Mouse (Mus musculus): ENCODE measurements around the gene Urb1. TPM values are rescaled to one million over a fixed set of nuclear protein-coding genes. Genes with fewer than 3 reads are reported as not detected.

Urb1 gene
- total RNA-seq, 2 experiments from 2014 or later: 15.8 to 21.3 TPM

DNA sequence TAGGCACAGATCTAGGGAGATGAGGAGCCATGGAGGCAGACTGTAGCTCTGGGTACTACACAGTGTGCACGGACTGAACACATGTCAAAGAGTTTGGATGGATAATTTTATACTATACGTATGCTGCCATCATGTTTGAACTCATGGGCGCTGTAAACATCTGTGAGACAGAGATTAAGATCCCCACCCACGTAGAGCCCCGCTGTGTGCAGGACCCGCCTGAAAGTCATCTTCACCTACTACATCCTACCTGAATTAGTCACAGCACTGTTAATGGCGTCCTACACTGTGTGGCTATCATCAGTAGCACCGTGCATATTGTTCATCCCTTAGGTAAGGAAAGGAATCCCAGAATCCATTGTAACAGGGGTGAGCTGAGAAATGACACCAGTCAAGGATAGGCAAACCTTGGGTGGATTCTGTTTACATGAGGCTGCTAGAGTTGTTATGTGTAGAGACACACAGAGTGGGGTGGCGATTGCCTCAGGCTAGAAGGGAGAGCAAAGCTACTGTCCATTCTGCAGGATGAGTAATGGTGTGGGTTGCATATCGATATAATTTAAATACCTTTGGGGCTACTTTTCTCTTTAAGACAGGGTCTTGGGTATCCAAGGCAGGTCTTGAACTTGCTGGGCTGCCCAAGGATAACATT lies 12.2 kb upstream of the Urb1 start:
- no peak overlapping the region for H3K4me3 ChIP-seq
- no peak for DNase-seq (ENCODE audit: extremely low spot score in 1 of 2, low spot score in 2 of 2)
- intact Hi-C loops (cut with DNase I): no loop called here
- TF ChIP-seq CTCF (IDR thresholded peaks at IDR 0.05): no peak
- H3K27ac ChIP-seq: no peak overlapping the region

DNA sequence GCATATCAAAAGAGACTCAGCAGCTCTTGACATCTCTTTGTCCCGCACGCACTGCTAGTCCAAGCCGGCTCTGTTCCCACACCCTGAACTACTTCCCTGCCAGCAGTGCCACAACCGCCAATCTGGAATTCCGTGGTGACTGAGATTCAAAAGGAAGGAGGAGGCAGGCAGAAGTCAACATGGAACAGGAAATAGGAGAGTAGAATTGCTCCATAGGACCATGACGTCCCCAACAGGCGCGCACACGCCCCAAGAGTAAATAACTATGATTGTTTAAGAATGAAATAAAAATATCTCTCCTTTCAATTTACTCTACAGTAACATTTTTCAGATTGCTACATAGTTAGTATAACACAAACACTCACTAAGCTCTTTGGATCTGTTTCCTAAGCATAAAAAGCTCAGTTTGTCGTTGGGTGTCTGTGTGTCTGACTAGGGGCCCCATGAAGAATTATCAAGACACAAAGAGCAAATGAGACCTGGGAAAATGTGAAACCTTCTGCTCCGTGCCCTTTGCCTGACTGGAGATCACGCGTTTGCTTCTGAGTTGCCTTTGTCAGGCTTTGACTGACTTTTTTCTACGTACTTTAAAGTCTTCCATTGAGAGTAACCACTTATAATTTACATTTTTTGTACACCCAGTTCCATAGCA lies 11.0 kb upstream of the Urb1 start:
- no peak for TF ChIP-seq CTCF (IDR thresholded peaks at IDR 0.05)
- no peak overlapping the region for H3K27ac ChIP-seq
- no peak for DNase-seq (ENCODE audit: extremely low spot score in 1 of 2, low spot score in 2 of 2)
- intact Hi-C loops (cut with DNase I): no loop called here
- no peak overlapping the region for H3K4me3 ChIP-seq

DNA sequence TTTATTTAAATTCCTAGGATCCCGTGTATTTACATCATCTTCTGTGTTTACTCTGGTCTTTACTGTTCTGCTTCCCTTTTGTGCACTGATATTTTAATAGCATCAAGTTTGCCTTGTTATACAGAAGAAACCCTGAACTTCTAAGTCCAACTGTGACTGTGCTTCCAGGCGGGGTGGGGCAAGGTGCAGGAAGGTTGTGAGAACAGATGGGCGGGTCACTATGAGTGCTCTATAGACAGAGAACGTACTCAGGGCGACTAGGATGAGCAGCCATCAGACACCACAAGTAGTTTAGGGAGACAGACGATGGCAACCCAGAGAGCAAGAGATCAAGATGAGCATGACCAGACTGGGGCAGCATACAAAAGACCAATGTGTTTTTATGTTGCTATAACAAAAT lies 10.1 kb upstream of the Urb1 start:
- Histone ChIP-seq H3K27ac (no peak overlapping the region), H3K4me3 (no peak overlapping the region)
- TF ChIP-seq CTCF (IDR thresholded peaks at IDR 0.05): no peak
- intact Hi-C loops (cut with DNase I): no loop called here
- no peak for DNase-seq (ENCODE audit: extremely low spot score in 1 of 2, low spot score in 2 of 2)

DNA sequence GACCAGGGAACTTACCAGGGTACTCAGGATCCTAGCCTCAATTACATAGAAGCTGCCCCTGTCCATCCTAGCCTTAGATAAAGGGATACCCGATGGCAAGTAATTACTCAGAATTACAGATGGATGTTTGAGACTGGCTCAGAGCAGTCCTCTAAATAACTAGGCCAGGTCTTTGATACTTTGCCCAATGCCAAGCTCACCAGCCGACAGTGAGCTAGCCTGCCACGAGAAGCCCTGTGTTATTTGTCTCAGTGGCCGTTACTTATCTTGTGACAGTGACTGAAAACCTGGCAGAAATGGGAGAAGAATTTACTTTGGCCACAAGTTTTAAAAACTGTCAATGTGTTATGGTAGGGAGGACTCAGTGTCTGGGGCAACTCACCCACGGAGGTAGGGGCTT lies 1.9 kb upstream of the Urb1 start:
- H3K4me3 ChIP-seq: no peak overlapping the region
- no peak overlapping the region for H3K27ac ChIP-seq
- no peak for DNase-seq (ENCODE audit: extremely low spot score in 1 of 2, low spot score in 2 of 2)
- intact Hi-C loops (cut with DNase I): no loop called here
- TF ChIP-seq CTCF (IDR thresholded peaks at IDR 0.05): no peak

DNA sequence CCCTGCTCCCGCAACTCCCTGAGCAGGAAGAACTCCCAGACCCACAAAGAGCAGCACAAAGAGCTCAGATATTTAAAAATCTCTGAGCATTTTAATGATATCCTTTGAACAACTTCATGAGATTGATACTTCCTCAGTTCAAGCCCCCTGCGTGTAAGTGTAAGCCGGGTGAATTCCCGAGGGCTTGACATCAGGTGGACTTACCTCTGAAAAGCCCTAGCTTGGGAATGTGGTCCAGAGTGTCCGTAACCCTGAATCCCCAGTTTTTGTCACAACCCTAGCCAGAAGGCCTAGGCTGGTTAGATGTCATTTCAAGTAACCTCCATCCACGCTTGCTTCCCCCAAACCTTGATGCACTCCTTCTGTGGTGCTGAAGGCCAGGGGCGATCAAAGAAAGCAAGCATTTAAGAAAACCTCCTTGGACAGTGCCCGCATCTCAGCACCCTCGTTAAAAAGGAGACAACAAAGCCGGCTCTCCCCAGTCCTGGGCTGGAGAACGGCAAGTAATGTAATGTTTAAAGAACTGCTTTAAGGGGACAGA lies 573 bp upstream of the Urb1 start:
- Histone ChIP-seq H3K4me3 (peak overlapping the region; percentile 90), H3K27ac (peak overlapping the region; percentile 84)
- DNase-seq (ENCODE audit: extremely low spot score in 1 of 2, low spot score in 2 of 2): no peak
- intact Hi-C loops (cut with DNase I): no loop called here
- TF ChIP-seq CTCF (IDR thresholded peaks at IDR 0.05): no peak

DNA sequence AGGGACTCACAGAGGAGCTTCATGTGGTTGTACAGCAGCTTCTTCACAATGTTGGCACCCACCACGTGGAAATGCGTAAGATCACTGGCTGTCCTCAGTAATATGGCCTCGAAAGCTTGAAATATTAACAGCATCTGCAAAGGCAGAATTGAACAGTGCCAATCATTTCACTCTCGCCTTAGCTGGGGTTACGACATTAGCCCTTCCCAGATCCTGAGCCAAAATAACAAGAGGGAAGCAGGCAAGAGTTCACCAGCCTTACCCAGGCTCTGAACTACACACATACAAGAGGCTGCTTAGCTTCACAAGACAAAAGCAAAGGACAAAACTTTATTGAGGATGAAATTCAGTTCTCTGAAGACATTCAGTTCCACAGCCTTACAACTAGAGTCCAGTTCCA lies 5.7 kb downstream of the Urb1 start:
- TF ChIP-seq CTCF (IDR thresholded peaks at IDR 0.05): no peak
- DNase-seq (ENCODE audit: extremely low spot score in 1 of 2, low spot score in 2 of 2): no peak
- intact Hi-C loops (cut with DNase I): loop anchor here (5.0 kb wide), 1 partner anchor 123 kb away; no protein-coding TSS in a partner anchor
- Histone ChIP-seq H3K4me3 (no peak overlapping the region), H3K27ac (no peak overlapping the region)

DNA sequence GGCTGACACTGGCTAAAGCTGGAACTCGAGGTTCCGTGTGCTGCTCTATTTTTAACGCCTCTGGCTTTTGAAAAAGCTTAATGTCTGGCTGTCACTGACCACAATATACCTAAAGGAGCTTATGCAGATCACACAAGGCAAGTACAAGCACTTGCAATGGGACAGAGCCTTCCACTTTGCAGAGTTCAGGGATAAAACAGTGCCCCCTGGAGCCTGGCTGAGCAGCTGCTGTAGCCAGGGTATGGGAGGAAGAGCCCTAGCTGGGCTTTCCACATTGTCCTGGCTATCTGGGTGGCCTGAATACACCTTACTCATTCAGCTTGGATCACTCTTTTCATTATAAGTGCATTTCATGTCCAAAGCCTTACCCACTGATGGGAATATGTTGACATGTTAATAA lies 8.3 kb downstream of the Urb1 start:
- intact Hi-C loops (cut with DNase I): loop anchor here (5.0 kb wide), 1 partner anchor 125 kb away; no protein-coding TSS in a partner anchor
- Histone ChIP-seq H3K4me3 (no peak overlapping the region), H3K27ac (no peak overlapping the region)
- DNase-seq (ENCODE audit: extremely low spot score in 1 of 2, low spot score in 2 of 2): no peak
- peak; percentile 52 for TF ChIP-seq CTCF (IDR thresholded peaks at IDR 0.05)

DNA sequence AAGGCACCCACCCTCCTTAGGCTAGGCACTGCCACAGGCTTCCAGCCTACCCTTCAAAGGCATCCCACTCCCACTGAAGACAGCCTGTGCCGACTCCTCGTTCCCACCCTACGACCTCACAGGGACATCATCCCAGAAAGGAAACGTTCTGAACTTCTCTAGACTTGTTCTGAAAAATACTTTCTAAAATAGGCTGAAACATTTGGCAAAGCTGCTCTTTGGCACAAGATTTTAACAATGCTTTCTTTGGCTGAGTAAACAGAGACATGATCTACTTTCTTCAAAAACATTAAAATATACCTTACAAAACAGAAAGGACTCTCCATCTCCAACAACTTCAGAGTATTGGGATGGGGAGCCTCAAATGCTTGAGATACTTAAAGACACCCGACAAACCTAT lies 9.0 kb downstream of the Urb1 start:
- no peak overlapping the region for H3K4me3 ChIP-seq
- H3K27ac ChIP-seq: peak overlapping the region; percentile 61
- intact Hi-C loops (cut with DNase I): loop anchor here (5.0 kb wide), 1 partner anchor 126 kb away; no protein-coding TSS in a partner anchor
- DNase-seq (ENCODE audit: extremely low spot score in 1 of 2, low spot score in 2 of 2): no peak
- no peak for TF ChIP-seq CTCF (IDR thresholded peaks at IDR 0.05)

DNA sequence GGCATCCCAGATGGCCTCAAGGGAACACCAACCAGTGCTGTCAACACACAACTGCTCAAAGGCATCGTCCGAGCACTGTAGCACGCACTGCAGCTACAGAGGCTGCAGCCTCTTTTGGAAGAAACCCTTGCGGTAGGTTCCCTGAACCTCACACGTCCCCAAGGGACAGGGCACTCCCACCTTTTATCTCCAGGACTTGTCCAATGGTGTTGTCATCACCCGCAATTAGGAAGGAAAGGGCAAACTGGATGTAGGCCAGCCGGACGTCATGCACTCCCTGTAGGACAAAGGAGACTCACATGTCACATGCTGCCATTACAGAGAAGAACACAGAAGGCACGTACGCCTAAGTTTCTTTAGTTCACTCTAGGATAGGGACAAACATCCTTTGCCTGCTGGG lies 10.4 kb downstream of the Urb1 start:
- Histone ChIP-seq H3K4me3 (no peak overlapping the region), H3K27ac (no peak overlapping the region; the same call in 1 of the 2 replicates)
- DNase-seq (ENCODE audit: extremely low spot score in 1 of 2, low spot score in 2 of 2): no peak
- TF ChIP-seq CTCF (IDR thresholded peaks at IDR 0.05): no peak
- intact Hi-C loops (cut with DNase I): loop anchor here (5.0 kb wide), 1 partner anchor 127 kb away; no protein-coding TSS in a partner anchor

DNA sequence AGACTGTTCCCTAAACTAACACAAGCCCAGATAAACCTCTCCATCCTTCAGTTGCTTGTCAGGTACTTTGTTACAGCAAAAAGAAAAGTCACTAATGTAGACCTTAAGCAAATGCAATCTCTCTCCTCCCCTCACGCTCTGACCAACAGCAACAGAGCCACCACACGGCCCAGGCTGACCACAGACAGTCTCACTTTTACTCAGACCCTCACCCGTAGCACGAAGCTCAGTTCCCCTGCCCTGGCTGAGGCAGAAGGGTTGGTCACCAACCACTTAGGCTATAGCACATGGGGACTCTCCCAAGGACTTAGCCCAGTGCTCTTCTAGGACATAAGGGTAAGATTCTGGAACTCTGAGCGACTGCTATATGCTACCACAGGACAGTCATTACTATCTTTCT lies 11.4 kb downstream of the Urb1 start:
- TF ChIP-seq CTCF (IDR thresholded peaks at IDR 0.05): no peak
- H3K4me3 ChIP-seq: no peak overlapping the region
- intact Hi-C loops (cut with DNase I): no loop called here
- no peak for DNase-seq (ENCODE audit: extremely low spot score in 1 of 2, low spot score in 2 of 2)
- H3K27ac ChIP-seq: no peak overlapping the region

DNA sequence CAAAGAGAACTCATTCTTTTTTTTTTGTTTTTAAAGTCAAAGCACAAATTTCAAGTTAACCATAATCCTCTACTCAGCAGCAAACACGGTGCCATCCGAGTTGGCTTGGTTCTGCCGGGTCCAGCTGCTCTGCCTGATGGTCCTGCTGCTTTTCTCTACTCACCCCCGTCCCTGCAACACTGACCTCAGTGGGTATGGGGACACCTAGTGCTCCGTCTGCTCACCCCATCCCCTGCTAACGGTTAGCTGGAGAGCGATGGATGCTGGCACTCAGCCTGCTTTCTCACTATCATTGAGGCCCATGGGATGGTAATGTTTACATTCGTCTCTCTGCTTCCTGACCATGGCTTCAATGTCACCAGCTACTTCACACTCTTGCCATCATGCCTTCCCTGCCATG lies 11.8 kb downstream of the Urb1 start:
- no peak overlapping the region for H3K27ac ChIP-seq
- no peak for DNase-seq (ENCODE audit: extremely low spot score in 1 of 2, low spot score in 2 of 2)
- no peak for TF ChIP-seq CTCF (IDR thresholded peaks at IDR 0.05)
- no peak overlapping the region for H3K4me3 ChIP-seq
- intact Hi-C loops (cut with DNase I): no loop called here

DNA sequence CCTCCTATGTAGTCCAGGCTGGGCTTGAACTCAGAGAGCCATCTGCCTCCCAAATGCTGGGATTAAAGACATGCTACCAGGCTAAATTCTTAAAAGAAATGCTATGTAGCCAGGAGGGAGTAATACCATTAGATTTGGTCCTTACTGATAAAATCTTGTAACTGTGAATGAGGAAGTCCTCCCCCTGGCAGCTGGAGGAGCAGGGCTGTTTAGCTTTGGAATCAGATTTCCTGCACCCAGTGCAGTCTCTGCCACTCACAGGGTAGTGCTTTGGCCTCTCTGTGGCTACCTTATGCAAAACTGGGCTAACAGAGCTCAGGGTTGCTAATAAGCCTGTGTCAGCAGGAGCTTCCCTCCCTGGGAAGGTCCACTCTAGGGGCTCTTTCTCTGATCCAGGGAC lies 15.5 kb downstream of the Urb1 start:
- DNase-seq (ENCODE audit: extremely low spot score in 1 of 2, low spot score in 2 of 2): no peak
- no peak overlapping the region for H3K27ac ChIP-seq
- no peak overlapping the region for H3K4me3 ChIP-seq
- TF ChIP-seq CTCF (IDR thresholded peaks at IDR 0.05): no peak
- intact Hi-C loops (cut with DNase I): no loop called here
